ENCODE assay signal across 20 mouse cellular contexts in genomic region chr4:59785412-59785811, GRCm38 (mm10).
"Had no signal": no experiment of that assay in that cellular context is flagged by ENCODE, and none has a peak within 500 bp of the region (broad histone marks: within the 10 kb centered on the region; RNA-seq: fewer than 3 reads in every experiment).

No protein-coding gene starts in this region.

- H3K4me2 ChIP-seq: liver, embryonic 11.5 days; lung, embryonic 14.5 days; midbrain, embryonic 13.5 days; neural tube, embryonic 13.5 days had no signal

- DNase-seq: kidney, adult 9 months; kidney, postnatal 25 days; layer of hippocampus, adult 9-11 months; liver, postnatal 0 days; lung, embryonic 14.5 days; retina, postnatal 1 day; right cerebral cortex, postnatal 25 days; thymus, adult 18-20 months; thymus, postnatal 4 days had no signal

- ATAC-seq: liver, postnatal 0 days; lung, postnatal 0 days; midbrain, embryonic 13.5 days; midbrain, embryonic 16.5 days had no signal

- H3K4me3 ChIP-seq: layer of hippocampus, adult 2 months; megakaryocyte, embryonic 14.5 days; midbrain, embryonic 10.5 days; midbrain, embryonic 13.5 days; myocyte; neural tube, embryonic 13.5 days had no signal

- H3K9me3 ChIP-seq: megakaryocyte, embryonic 14.5 days; midbrain, embryonic 10.5 days; midbrain, embryonic 13.5 days; neural tube, embryonic 13.5 days had no signal

- H3K27ac ChIP-seq: kidney, postnatal 0 days; layer of hippocampus, adult 2 months; liver, embryonic 14.5 days; midbrain, embryonic 10.5 days; midbrain, embryonic 13.5 days; neural tube, embryonic 13.5 days had no signal

- H3K27me3 ChIP-seq: megakaryocyte, embryonic 14.5 days; midbrain, embryonic 13.5 days; neural tube, embryonic 13.5 days had no signal

- H3K9ac ChIP-seq: liver, embryonic 14.5 days; liver, postnatal 0 days; lung, embryonic 14.5 days; midbrain, embryonic 13.5 days; neural tube, embryonic 13.5 days had no signal

- H3K36me3 ChIP-seq: midbrain, embryonic 13.5 days; neural tube, embryonic 13.5 days had no signal
